Mouse (Mus musculus): ENCODE data around the gene Isoc2b. TPM values are rescaled to one million over a fixed set of nuclear protein-coding genes. Genes with fewer than 3 reads are reported as not detected.
"Not testable (repeated sequence)": the region's sequence is repeated elsewhere in the genome, so short reads cannot be mapped to it uniquely, and the experiment has no call there.

Isoc2b gene
- total and polyA plus RNA-seq, 2 experiments from 2014 or later = 4.5 to 20.0 TPM

DNA sequence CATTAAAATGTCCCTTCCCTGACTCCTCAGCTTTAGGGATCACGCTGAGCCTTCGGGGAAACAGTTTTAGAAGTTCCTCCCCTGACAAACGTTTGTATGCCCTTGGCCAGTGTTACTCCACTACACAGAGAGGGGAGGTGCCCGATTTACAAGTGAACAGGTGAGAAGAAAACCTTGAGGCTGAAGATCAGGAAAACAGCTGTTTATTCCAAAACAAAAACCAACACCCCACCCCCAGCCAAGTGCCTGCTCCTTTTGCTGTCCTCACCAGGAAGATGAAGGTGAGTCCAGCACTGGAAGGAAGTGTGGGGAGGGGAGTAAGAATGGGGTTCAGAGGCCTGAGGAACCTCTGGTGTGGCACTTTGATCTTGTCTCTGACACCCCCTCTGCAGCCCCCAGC is 44.7 kb downstream of the Isoc2b start:
- no peak for ATAC-seq (ENCODE audit: insufficient read depth, low read depth)
- DNase-seq (ENCODE audit: low spot score) = no peak
- peaks cover 10% of the 10 kb centered on the region; the same call in 1 of the 2 replicates for H3K27me3 ChIP-seq (ENCODE audit: control insufficient read depth, insufficient read depth, low read length)
- WGBS = 40% methylated on average over 4 of the region's 4 CpGs
- no peaks in the 10 kb centered on the region for H3K36me3 ChIP-seq (replicated peaks; ENCODE audit: control insufficient read depth, insufficient read depth, low read length)
- H3K4me3 ChIP-seq (ENCODE audit: low read depth, low read length) = no peak overlapping the region
- H3K9ac ChIP-seq (replicated peaks; ENCODE audit: low read depth, low read length) = no peak overlapping the region
- H3K27ac ChIP-seq (ENCODE audit: low read depth) = no peak overlapping the region
- H3K4me1 ChIP-seq (ENCODE audit: control insufficient read depth, insufficient read depth) = no peaks in the 10 kb centered on the region
- H3K9me3 ChIP-seq (replicated peaks; ENCODE audit: control insufficient read depth, low read length) = no peaks in the 10 kb centered on the region
- H3K4me2 ChIP-seq (ENCODE audit: low read depth, low read length) = no peak overlapping the region
- TF ChIP-seq EP300 (IDR thresholded peaks at IDR 0.05; ENCODE audit: low read depth) (no peak), CTCF (IDR thresholded peaks at IDR 0.05; ENCODE audit: low read depth) (no peak)

DNA sequence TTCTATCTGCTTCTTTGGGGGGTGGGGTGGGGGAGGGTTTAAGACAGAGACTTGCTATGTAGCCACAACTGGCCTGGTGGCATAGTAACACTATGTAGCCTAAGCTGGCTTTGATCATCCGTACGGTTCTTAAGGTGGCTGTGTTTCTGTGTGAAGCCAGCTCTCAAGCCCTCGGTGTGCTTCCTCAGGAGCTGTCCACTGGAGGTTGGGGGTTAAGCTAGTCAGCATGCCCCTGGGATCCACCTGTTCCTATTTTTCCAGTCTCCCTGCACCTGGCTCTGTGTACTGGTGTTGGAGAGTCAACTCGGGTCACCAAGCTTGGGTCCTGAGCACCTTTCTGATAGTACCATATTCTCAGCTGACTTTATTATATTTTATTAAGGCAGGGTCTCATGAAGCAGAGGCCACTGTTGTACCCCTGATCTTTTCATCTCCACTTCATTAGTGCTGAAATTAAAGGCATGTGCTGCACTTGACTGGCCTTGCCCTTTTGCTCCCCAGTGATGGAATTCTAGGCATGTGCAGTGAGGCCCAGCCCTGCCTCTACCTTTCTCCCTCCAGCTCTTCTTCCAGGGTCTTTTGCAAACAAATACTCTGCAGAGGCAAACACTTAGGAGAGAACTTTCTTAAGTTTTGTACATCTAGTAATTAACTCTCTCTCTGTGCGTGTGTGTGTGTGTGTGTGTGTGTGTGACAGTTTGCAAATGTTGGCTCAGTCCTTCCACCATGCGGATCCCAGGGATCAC is 47.7 kb downstream of the Isoc2b start:
- Histone ChIP-seq H3K9ac (replicated peaks; ENCODE audit: low read depth, low read length) (no peak overlapping the region), H3K27ac (ENCODE audit: low read depth) (no peak overlapping the region)
- no peak for TF ChIP-seq EP300 (IDR thresholded peaks at IDR 0.05; ENCODE audit: low read depth)
- TF ChIP-seq CTCF (IDR thresholded peaks at IDR 0.05; ENCODE audit: low read depth) = no peak

DNA sequence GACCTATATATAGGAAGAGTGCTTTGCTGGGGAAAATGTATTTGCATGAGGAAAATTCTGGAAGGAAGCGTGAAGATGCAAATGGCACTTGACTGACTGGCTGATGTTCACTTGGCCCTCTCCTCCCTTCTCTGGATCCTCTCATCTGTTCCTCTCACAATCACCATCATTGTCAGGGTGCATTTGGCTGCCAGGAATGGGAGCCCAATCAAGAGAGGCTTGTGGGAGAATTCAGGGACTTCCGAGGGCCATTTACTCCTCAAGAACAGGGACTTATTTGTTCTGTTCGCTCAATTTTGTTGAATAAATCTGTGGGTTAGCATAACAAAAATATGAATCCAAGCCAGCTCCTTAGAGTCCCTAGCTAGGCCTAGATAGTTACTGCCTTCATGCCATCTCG is 48.4 kb downstream of the Isoc2b start:
- WGBS = 78% methylated on average over 4 of the region's 4 CpGs
- Histone ChIP-seq H3K27me3 (ENCODE audit: control insufficient read depth, insufficient read depth, low read length) (no peaks in the 10 kb centered on the region), H3K27ac (ENCODE audit: low read depth) (no peak overlapping the region), H3K9ac (replicated peaks; ENCODE audit: low read depth, low read length) (no peak overlapping the region), H3K36me3 (replicated peaks; ENCODE audit: control insufficient read depth, insufficient read depth, low read length) (no peaks in the 10 kb centered on the region), H3K4me2 (ENCODE audit: low read depth, low read length) (no peak overlapping the region), H3K4me1 (ENCODE audit: control insufficient read depth, insufficient read depth) (no peaks in the 10 kb centered on the region), H3K9me3 (replicated peaks; ENCODE audit: control insufficient read depth, low read length) (no peaks in the 10 kb centered on the region), H3K4me3 (ENCODE audit: low read depth, low read length) (no peak overlapping the region)
- no peak for ATAC-seq (ENCODE audit: insufficient read depth, low read depth)
- no peak for DNase-seq (ENCODE audit: low spot score)
- TF ChIP-seq CTCF (IDR thresholded peaks at IDR 0.05; ENCODE audit: low read depth) = no peak
- TF ChIP-seq EP300 (IDR thresholded peaks at IDR 0.05; ENCODE audit: low read depth) = no peak

More for the DNA sequence above, 47.7 kb downstream of the Isoc2b start:
- WGBS = 55% methylated on average over 6 of the region's 6 CpGs
- ATAC-seq (ENCODE audit: insufficient read depth, low read depth) = no peak
- Histone ChIP-seq H3K4me2 (ENCODE audit: low read depth, low read length) (no peak overlapping the region), H3K4me1 (ENCODE audit: control insufficient read depth, insufficient read depth) (no peaks in the 10 kb centered on the region), H3K36me3 (replicated peaks; ENCODE audit: control insufficient read depth, insufficient read depth, low read length) (no peaks in the 10 kb centered on the region), H3K27me3 (ENCODE audit: control insufficient read depth, insufficient read depth, low read length) (no peaks in the 10 kb centered on the region), H3K9me3 (replicated peaks; ENCODE audit: control insufficient read depth, low read length) (no peaks in the 10 kb centered on the region), H3K4me3 (ENCODE audit: low read depth, low read length) (no peak overlapping the region)
- no peak for DNase-seq (ENCODE audit: low spot score)

DNA sequence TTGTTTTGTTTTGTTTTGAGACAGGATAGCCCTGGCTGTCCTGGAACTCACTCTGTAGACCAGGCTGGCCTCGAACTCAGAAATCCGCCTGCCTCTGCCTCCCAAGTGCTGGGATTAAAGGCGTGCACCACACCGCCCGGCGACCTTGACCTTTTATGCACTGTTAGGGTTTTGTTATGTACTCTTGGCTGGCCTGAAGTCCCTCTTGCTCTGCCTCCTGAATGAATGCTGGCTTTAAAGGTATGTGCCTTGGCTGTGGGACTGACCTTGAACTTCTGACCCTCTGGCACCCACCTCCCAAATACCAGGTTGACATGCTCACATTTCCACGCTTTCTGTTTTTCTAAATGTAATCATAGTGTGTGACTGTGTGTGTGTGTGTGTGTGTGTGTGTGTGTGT is 49.1 kb downstream of the Isoc2b start:
- H3K36me3 ChIP-seq (replicated peaks; ENCODE audit: control insufficient read depth, insufficient read depth, low read length); H3K9me3 ChIP-seq (replicated peaks; ENCODE audit: control insufficient read depth, low read length); H3K27me3 ChIP-seq (ENCODE audit: control insufficient read depth, insufficient read depth, low read length); H3K27ac ChIP-seq (ENCODE audit: low read depth); H3K4me1 ChIP-seq (ENCODE audit: control insufficient read depth, insufficient read depth); H3K4me3 ChIP-seq (ENCODE audit: low read depth, low read length); ATAC-seq (ENCODE audit: insufficient read depth, low read depth); DNase-seq (ENCODE audit: low spot score); H3K4me2 ChIP-seq (ENCODE audit: low read depth, low read length); H3K9ac ChIP-seq (replicated peaks; ENCODE audit: low read depth, low read length): not testable (repeated sequence)
- 83% methylated on average over 7 of the region's 7 CpGs for WGBS

DNA sequence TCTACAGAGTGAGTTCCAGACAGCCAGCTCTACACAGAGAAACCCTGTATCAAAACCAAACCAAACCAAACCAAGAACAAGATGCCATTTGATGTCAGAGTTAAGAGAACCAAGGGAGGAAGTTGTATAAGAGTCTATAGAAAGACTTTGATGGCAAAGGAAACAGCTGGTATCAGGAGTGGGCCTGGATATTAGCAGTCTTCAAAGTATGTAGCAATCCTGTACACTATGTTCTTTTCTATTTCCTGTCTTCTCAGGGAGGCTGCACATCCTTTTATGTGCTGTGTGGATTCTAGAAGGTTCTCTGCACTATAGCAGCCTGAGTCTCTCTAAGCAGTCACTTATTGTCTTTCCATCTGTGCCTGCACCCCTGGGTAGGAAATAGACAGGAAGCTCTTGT is 53.5 kb downstream of the Isoc2b start:
- Histone ChIP-seq H3K4me1 (ENCODE audit: control insufficient read depth, insufficient read depth) (0 out of 2 replicates have a peak, but pooled peaks cover 6% of the 10 kb centered on the region), H3K9me3 (replicated peaks; ENCODE audit: control insufficient read depth, low read length) (no peaks in the 10 kb centered on the region), H3K4me3 (ENCODE audit: low read depth, low read length) (no peak overlapping the region), H3K27ac (ENCODE audit: low read depth) (peak overlapping the region; percentile 55), H3K9ac (replicated peaks; ENCODE audit: low read depth, low read length) (no peak overlapping the region), H3K4me2 (ENCODE audit: low read depth, low read length) (no peak overlapping the region), H3K36me3 (replicated peaks; ENCODE audit: control insufficient read depth, insufficient read depth, low read length) (no peaks in the 10 kb centered on the region), H3K27me3 (ENCODE audit: control insufficient read depth, insufficient read depth, low read length) (no peaks in the 10 kb centered on the region)
- ATAC-seq (ENCODE audit: insufficient read depth, low read depth) (no peak), DNase-seq (ENCODE audit: low spot score) (peak; percentile 51)
- TF ChIP-seq CTCF (IDR thresholded peaks at IDR 0.05; ENCODE audit: low read depth) (no peak), EP300 (IDR thresholded peaks at IDR 0.05; ENCODE audit: low read depth) (peak; percentile 74; the same call in 1 of the 2 replicates)
